Mouse (Mus musculus): Measurements from ENCODE around the gene Myd88.

DNA sequence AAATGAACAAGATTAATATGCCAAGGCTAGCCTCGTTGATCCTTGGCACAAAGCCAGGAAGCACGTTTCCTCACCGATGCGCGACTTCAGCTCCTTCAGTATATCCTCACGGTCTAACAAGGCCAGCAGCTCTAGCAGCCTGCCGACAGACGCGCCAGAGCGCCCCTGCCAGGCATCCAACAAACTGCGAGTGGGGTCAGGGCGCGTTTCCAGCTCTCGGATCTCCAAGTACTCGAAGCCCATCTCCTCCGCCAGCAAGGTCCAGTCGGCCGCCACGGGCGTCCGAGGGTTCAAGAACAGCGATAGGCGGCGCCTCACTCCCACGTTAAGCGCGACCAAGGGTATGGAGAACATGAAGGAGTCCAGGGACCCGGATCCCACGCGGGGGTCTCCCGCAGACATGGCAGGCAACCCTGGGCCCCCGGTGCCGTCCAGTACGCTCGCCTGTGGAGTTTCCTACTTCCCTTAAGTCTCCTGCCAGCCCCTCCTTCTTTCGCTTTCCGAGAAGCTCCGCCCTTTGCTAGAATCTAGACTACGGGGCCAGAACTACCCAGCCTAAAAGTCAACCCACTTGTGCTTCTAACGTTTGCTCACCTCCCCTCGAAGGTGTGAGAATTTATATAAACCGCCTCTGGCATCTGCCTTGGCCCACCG lies 1.5 kb downstream of the Myd88 start, which contains the start of gene Acaa1a:
- TF ChIP-seq CTCF (IDR thresholded peaks at IDR 0.05; ENCODE audit: borderline replicate concordance, insufficient read depth, low read depth, low read length) = no peak
- no peak for TF ChIP-seq POLR2A (IDR thresholded peaks at IDR 0.05; ENCODE audit: borderline replicate concordance, insufficient read depth, low read length)
